Mouse (Mus musculus) left cerebral cortex, adult 18-20 months (tissue): ENCODE measurements around the gene Usp47. TPM values are rescaled to one million over a fixed set of nuclear protein-coding genes. Genes with fewer than 3 reads are reported as not detected.

Source experiments
- DNase-seq, 2 experiments: peaks; one replicate each; pipeline ENCODE4 v3.0.0; 2021 to 2022; ENCODE audit warnings: low spot score in 2 of 2, mixed read lengths in 1 of 2
- total RNA-seq, 2 experiments: library from RNA; stranded (reverse); gene quantifications; 2 replicates each; pipeline ENCODE4 v1.2.3; 2021

The Usp47 gene
- total RNA-seq, 2 experiments from 2014 or later, result 67.6 to 68.3 TPM

GRCm38 (mm10) chr7:112147979-112148378, 124.7 kb downstream of the Usp47 start:
- DNase-seq, result no peak

- no peak for DNase-seq
Observed at GRCm38 (mm10) chr7:112149113-112149512, 125.8 kb downstream of the Usp47 start.

- no peak for DNase-seq
Observed at GRCm38 (mm10) chr7:112154445-112154844, 131.1 kb downstream of the Usp47 start.

- no peak for DNase-seq
Observed at GRCm38 (mm10) chr7:112155194-112155593, 131.9 kb downstream of the Usp47 start.

- peak in 1 of 2 experiments; percentile 28 for DNase-seq
Observed at GRCm38 (mm10) chr7:112157584-112158315, 134.4 kb downstream of the Usp47 start.

- peak in 1 of 2 experiments; percentile 27 for DNase-seq
Observed at GRCm38 (mm10) chr7:112158316-112158741, 135.0 kb downstream of the Usp47 start.

GRCm38 (mm10) chr7:112158942-112159341, 135.6 kb downstream of the Usp47 start, which contains the start of gene Dkk3:
Gene Dkk3, minus strand, starts transcription at chr7:112159057.
- DNase-seq, result peak; percentile 51 to 58

GRCm38 (mm10) chr7:112159835-112160234, 136.5 kb downstream of the Usp47 start:
- no peak for DNase-seq

Other genes starting within 250 kb of the Usp47 start
- gene Galnt18, start 243.5 kb upstream of the Usp47 start, total RNA-seq, result 10 to 100 TPM; 37.1 to 39.4 TPM
- 100 to 1,000 TPM; 209 to 215 TPM for gene Dkk3, start 135.6 kb downstream of the Usp47 start, total RNA-seq
- 100 to 1,000 TPM; 503 to 562 TPM for gene Mical2, start 202.4 kb downstream of the Usp47 start, total RNA-seq